Mouse (Mus musculus) liver, embryonic 13.5 days (tissue): Measurements from ENCODE around the gene Gm42417. TPM values are rescaled to one million over a fixed set of nuclear protein-coding genes. Genes with fewer than 3 reads are reported as not detected.

Source experiments
- ATAC-seq: fragments of 200-750 bp; cut with Nextera tagmentation; 2 replicates; pipeline ENCODE4 v1.8.0; 2017; ENCODE audit warnings: low read depth, mild to moderate bottlenecking, moderate number of reproducible peaks, moderate library complexity
- DNase-seq: peaks from one replicate; pipeline ENCODE4 v3.0.0; 2022
- H3K27ac ChIP-seq: fragments of 300-500 bp; sonication (generic); 2 replicates; pipeline ENCODE4 v1.5.1; 2015; ENCODE audit warnings: moderate library complexity, mild to moderate bottlenecking, inconsistent platforms
- H3K27me3 ChIP-seq: fragments of 300-500 bp; sonication (generic); 2 replicates; pipeline ENCODE4 v1.6.1; 2015; ENCODE audit warnings: mild to moderate bottlenecking, inconsistent platforms
- H3K36me3 ChIP-seq: fragments of 300-500 bp; sonication (generic); 2 replicates; pipeline ENCODE4 v1.6.1; 2015; ENCODE audit warnings: mild to moderate bottlenecking, inconsistent platforms
- H3K4me1 ChIP-seq: fragments of 300-500 bp; sonication (generic); replicated peaks from 2 replicates; pipeline ENCODE4 v1.6.1; 2015; ENCODE audit warnings: inconsistent platforms
- H3K4me2 ChIP-seq: fragments of 300-500 bp; sonication (generic); 2 replicates; pipeline ENCODE4 v1.6.1; 2015; ENCODE audit warnings: inconsistent platforms, mild to moderate bottlenecking, moderate library complexity
- H3K4me3 ChIP-seq: fragments of 300-500 bp; sonication (generic); replicated peaks from 2 replicates; pipeline ENCODE4 v1.5.1; 2015; ENCODE audit warnings: mild to moderate bottlenecking, inconsistent platforms
- H3K9ac ChIP-seq: fragments of 300-500 bp; sonication (generic); 2 replicates; pipeline ENCODE4 v1.6.1; 2015; ENCODE audit warnings: mild to moderate bottlenecking, inconsistent platforms
- H3K9me3 ChIP-seq: fragments of 300-500 bp; sonication (generic); replicated peaks from 2 replicates; pipeline ENCODE4 v1.6.1; 2016; ENCODE audit warnings: inconsistent platforms
- WGBS: fragments of 180-500 bp; shearing (Covaris S2); methylation state at CpG from one replicate; pipeline ENCODE4 v1.1.7; 2015; ENCODE audit not compliant: insufficient replicate concordance; 5-methylcytosine and 5-hydroxymethylcytosine counted together
- microRNA-seq: library from miRNA; unstranded; fragments of <30 nt; microRNA quantifications from one replicate; pipeline ENCODE4, GENCODE M21; 2016
- polyA plus RNA-seq: library from polyadenylated mRNA; unstranded; fragments of >200 nt; fragmentation: Nextera tagmentation; extraction: Ambion mirVana; gene quantifications from 2 replicates; pipeline ENCODE4 v1.2.1, GENCODE M21; 2015

Gene Gm42417
- polyA plus RNA-seq, 1 experiment from 2014 or later, result not detected

- H3K4me1 ChIP-seq, result no peaks in the 10 kb centered on the region; the same call in 1 of the 2 replicates
- ATAC-seq (no peak), DNase-seq (no peak)
- no peak overlapping the region for H3K27ac ChIP-seq
- H3K4me3 ChIP-seq, result no peak overlapping the region
- H3K4me2 ChIP-seq, result no peak overlapping the region
- H3K36me3 ChIP-seq, result no peaks in the 10 kb centered on the region
- H3K9ac ChIP-seq, result no peak overlapping the region
- no peaks in the 10 kb centered on the region for H3K27me3 ChIP-seq
- WGBS, result 68% methylated on average over 6 of the region's 6 CpGs
- no peaks in the 10 kb centered on the region for H3K9me3 ChIP-seq
Measured at GRCm38 (mm10) chr1:36489661-36490060, 49.6 kb downstream of the Gm42417 start.

- no peaks in the 10 kb centered on the region for H3K36me3 ChIP-seq
- H3K4me1 ChIP-seq, result peaks cover 9% of the 10 kb centered on the region; the same call in 1 of the 2 replicates
- no peak overlapping the region for H3K4me3 ChIP-seq
- H3K27ac ChIP-seq, result no peak overlapping the region
- DNase-seq (no peak), ATAC-seq (no peak)
- 77% methylated on average over 9 of the region's 9 CpGs for WGBS
- H3K4me2 ChIP-seq, result no peak overlapping the region
- no peaks in the 10 kb centered on the region for H3K27me3 ChIP-seq
- H3K9me3 ChIP-seq, result no peaks in the 10 kb centered on the region
- no peak overlapping the region for H3K9ac ChIP-seq
Measured at GRCm38 (mm10) chr1:36487111-36487510, 52.1 kb downstream of the Gm42417 start.

- Histone ChIP-seq H3K27ac (no peak overlapping the region), H3K4me2 (no peak overlapping the region), H3K9me3 (no peaks in the 10 kb centered on the region), H3K4me3 (no peak overlapping the region), H3K36me3 (no peaks in the 10 kb centered on the region), H3K27me3 (no peaks in the 10 kb centered on the region), H3K4me1 (peaks cover 16% of the 10 kb centered on the region; the same call in 1 of the 2 replicates), H3K9ac (no peak overlapping the region)
- DNase-seq, result no peak
- 68% methylated on average over 7 of the region's 7 CpGs for WGBS
- ATAC-seq, result no peak
Measured at GRCm38 (mm10) chr1:36485080-36485479, 54.1 kb downstream of the Gm42417 start.

- Histone ChIP-seq H3K27me3 (no peaks in the 10 kb centered on the region), H3K4me3 (no peak overlapping the region), H3K36me3 (no peaks in the 10 kb centered on the region), H3K4me1 (peaks cover 17% of the 10 kb centered on the region; the same call in 1 of the 2 replicates), H3K9me3 (no peaks in the 10 kb centered on the region), H3K9ac (no peak overlapping the region), H3K4me2 (no peak overlapping the region), H3K27ac (no peak overlapping the region)
- DNase-seq, result no peak
- no peak for ATAC-seq
- 62% methylated on average over 4 of the region's 4 CpGs for WGBS
Measured at GRCm38 (mm10) chr1:36483825-36484224, 55.4 kb downstream of the Gm42417 start.

Small RNA genes lying within 50 kb of the gene (microRNA-seq; reads per million reads assigned to microRNA genes)
- not detected for gene Gm47280

Other genes starting within 250 kb of the Gm42417 start
- gene Arid5a, start 231.7 kb downstream of the Gm42417 start, polyA plus RNA-seq, result 2.1 and 2.2 TPM in 2 replicates
- 10.9 and 12.2 TPM in 2 replicates for gene Kansl3, start 170.2 kb downstream of the Gm42417 start, polyA plus RNA-seq
- 0.23 TPM in 2 replicates for gene Fer1l5, start 167.1 kb downstream of the Gm42417 start, polyA plus RNA-seq
- gene Lman2l, start 94.2 kb downstream of the Gm42417 start, polyA plus RNA-seq, result 13.2 and 16.3 TPM in 2 replicates
- 3.2 and 3.5 TPM in 2 replicates for gene Cnnm4, start 67.8 kb downstream of the Gm42417 start, polyA plus RNA-seq
- gene Cnnm3, start 27.6 kb downstream of the Gm42417 start, polyA plus RNA-seq, result 0.97 and 0.98 TPM in 2 replicates
- gene Ankrd23, start 2.5 kb downstream of the Gm42417 start, polyA plus RNA-seq, result 2.4 and 2.5 TPM in 2 replicates
- 7.2 and 7.4 TPM in 2 replicates for gene Ankrd39, start 8.0 kb upstream of the Gm42417 start, polyA plus RNA-seq
- gene Sema4c, start 18.9 kb upstream of the Gm42417 start, polyA plus RNA-seq, result 1.8 and 1.9 TPM in 2 replicates
- 0.15 and 0.17 TPM in 2 replicates for gene Fam178b, start 143.8 kb upstream of the Gm42417 start, polyA plus RNA-seq
- gene Cox5b, start 152.0 kb upstream of the Gm42417 start, polyA plus RNA-seq, result 499 and 526 TPM in 2 replicates
- not detected in 2 replicates for gene 4933424G06Rik, start 170.7 kb upstream of the Gm42417 start, polyA plus RNA-seq
- gene Actr1b, start 175.0 kb upstream of the Gm42417 start, polyA plus RNA-seq, result 34.3 and 37.8 TPM in 2 replicates
- not detected in 2 replicates for gene Zap70, start 222.4 kb upstream of the Gm42417 start, polyA plus RNA-seq